Mouse (Mus musculus) liver, embryonic 14.5 days (tissue): ENCODE results near the gene Rab6b. TPM values are rescaled to one million over a fixed set of nuclear protein-coding genes. Genes with fewer than 3 reads are reported as not detected.
"Not testable (repeated sequence)": the region's sequence is repeated elsewhere in the genome, so short reads cannot be mapped to it uniquely, and the experiment has no call there.

ENCODE experiments used
- ATAC-seq: fragments of 200-750 bp; cut with Nextera tagmentation; 2 replicates; pipeline ENCODE4 v1.8.0; 2017; ENCODE audit warnings: moderate number of reproducible peaks, mild to moderate bottlenecking, moderate library complexity; ENCODE audit not compliant: insufficient read depth
- DNase-seq, 3 experiments: peaks; one replicate each; pipeline ENCODE4 v3.0.0-alpha.2; 2012 to 2013; ENCODE audit warnings: low read depth in 3 of 3, low spot score in 3 of 3
- H3K27ac ChIP-seq: fragments of 300-500 bp; sonication (generic); 2 replicates; pipeline ENCODE4 v1.5.1; 2014; ENCODE audit warnings: moderate library complexity, mild to moderate bottlenecking, control low read depth, inconsistent platforms
- H3K27me3 ChIP-seq: fragments of 300-500 bp; sonication (generic); 2 replicates; pipeline ENCODE4 v1.6.1; 2014; ENCODE audit warnings: mild to moderate bottlenecking, low read length, moderate library complexity; ENCODE audit not compliant: control insufficient read depth, insufficient read depth
- H3K36me3 ChIP-seq: fragments of 300-500 bp; sonication (generic); replicated peaks from 2 replicates; pipeline ENCODE4 v1.6.1; 2014; ENCODE audit warnings: low read depth; ENCODE audit not compliant: control insufficient read depth, insufficient read depth
- H3K4me1 ChIP-seq, 2 experiments: fragments of 200-500 bp in 1 of 2; fragments of 300-500 bp in 1 of 2; sonication (generic) in 1 of 2; replicated peaks; 2 replicates each; pipeline ENCODE4 v1.6.1; 2012 to 2014; ENCODE audit warnings: antibody characterized with exemption in 1 of 2, inconsistent platforms in 1 of 2, low read length in 1 of 2; ENCODE audit not compliant: control insufficient read depth in 2 of 2, insufficient read depth in 2 of 2
- H3K4me2 ChIP-seq: fragments of 300-500 bp; sonication (generic); 2 replicates; pipeline ENCODE4 v1.6.1; 2014; ENCODE audit warnings: low read depth, mild to moderate bottlenecking, control low read depth, moderate library complexity
- H3K4me3 ChIP-seq, 2 experiments: fragments of 200-500 bp in 1 of 2; fragments of 300-500 bp in 1 of 2; sonication (generic) in 1 of 2; 2 replicates each; pipeline ENCODE4 v1.5.1; 2012 to 2014; ENCODE audit warnings: low read depth in 2 of 2, low read length in 2 of 2, mild to moderate bottlenecking in 2 of 2, control low read depth in 1 of 2, inconsistent platforms in 1 of 2, moderate library complexity in 1 of 2; ENCODE audit not compliant: insufficient read depth in 1 of 2
- H3K9ac ChIP-seq: fragments of 300-500 bp; sonication (generic); replicated peaks from 2 replicates; pipeline ENCODE4 v1.6.1; 2014; ENCODE audit warnings: mild to moderate bottlenecking, control low read depth, moderate library complexity
- H3K9me3 ChIP-seq: fragments of 300-500 bp; sonication (generic); 2 replicates; pipeline ENCODE4 v1.6.1; 2016; ENCODE audit warnings: low read length, mixed read lengths; ENCODE audit not compliant: control insufficient read depth
- CTCF ChIP-seq: IDR thresholded peaks from 2 replicates; pipeline ENCODE4 v1.5.1; 2016; ENCODE audit warnings: antibody characterized with exemption, low read depth, control low read depth
- EP300 ChIP-seq: IDR thresholded peaks from 2 replicates; pipeline ENCODE4 v1.6.1; 2016; ENCODE audit warnings: antibody characterized with exemption, low read depth
- WGBS: fragments of 180-500 bp; shearing (Covaris S2); extraction: QIAGEN DNeasy Blood & Tissue Kit; methylation state at CpG from one replicate; pipeline ENCODE4 v1.1.7; 2014; ENCODE audit not compliant: insufficient replicate concordance; 5-methylcytosine and 5-hydroxymethylcytosine counted together
- polyA plus RNA-seq, 2 experiments: library from polyadenylated mRNA; depleted of rRNA in 1 of 2; stranded (reverse) in 1 of 2; unstranded in 1 of 2; fragments of >200 nt; fragmentation: Nextera tagmentation in 1 of 2; extraction: Ambion mirVana in 1 of 2; gene quantifications; 2 replicates each; pipeline versions ENCODE4 v1.2.1 to v1.2.3; 2012 to 2014

Rab6b gene
- polyA plus RNA-seq, 2 experiments, result 0.11 TPM; not detected in 1

DNA sequence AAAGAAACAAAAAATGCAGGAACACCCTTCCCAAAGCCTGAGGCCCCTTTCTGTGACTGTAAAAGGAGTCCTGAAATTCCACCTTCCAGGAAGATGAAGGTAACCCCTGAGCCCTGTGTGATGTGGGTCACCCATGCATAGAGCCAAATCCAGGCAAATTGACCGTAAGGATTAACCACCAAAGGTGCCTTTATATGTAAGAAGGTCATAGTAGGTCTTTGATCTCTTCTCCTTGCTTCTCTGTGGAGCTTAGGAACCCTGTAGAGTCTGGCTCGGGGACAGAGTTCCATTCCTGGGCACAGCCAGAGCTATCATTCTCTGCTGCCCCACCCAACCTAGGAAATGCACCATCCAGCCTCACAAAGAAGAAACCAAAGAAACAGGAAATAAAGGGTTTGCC is 22.9 kb upstream of the Rab6b start:
- no peak overlapping the region for H3K4me2 ChIP-seq
- H3K36me3 ChIP-seq, result no peaks in the 10 kb centered on the region
- no peak for TF ChIP-seq EP300
- TF ChIP-seq CTCF, result no peak
- no peak overlapping the region for H3K27ac ChIP-seq
- ATAC-seq (no peak), DNase-seq (no peak)
- no peak overlapping the region for H3K4me3 ChIP-seq
- H3K4me1 ChIP-seq, result peaks cover 2 to 15% of the 10 kb centered on the region in 2 experiments; a peak in 3 of 4 replicates
- no peak overlapping the region for H3K9ac ChIP-seq
- no peaks in the 10 kb centered on the region for H3K27me3 ChIP-seq
- H3K9me3 ChIP-seq, result no peaks in the 10 kb centered on the region
- WGBS, result 49% methylated on average over 2 of the region's 2 CpGs

DNA sequence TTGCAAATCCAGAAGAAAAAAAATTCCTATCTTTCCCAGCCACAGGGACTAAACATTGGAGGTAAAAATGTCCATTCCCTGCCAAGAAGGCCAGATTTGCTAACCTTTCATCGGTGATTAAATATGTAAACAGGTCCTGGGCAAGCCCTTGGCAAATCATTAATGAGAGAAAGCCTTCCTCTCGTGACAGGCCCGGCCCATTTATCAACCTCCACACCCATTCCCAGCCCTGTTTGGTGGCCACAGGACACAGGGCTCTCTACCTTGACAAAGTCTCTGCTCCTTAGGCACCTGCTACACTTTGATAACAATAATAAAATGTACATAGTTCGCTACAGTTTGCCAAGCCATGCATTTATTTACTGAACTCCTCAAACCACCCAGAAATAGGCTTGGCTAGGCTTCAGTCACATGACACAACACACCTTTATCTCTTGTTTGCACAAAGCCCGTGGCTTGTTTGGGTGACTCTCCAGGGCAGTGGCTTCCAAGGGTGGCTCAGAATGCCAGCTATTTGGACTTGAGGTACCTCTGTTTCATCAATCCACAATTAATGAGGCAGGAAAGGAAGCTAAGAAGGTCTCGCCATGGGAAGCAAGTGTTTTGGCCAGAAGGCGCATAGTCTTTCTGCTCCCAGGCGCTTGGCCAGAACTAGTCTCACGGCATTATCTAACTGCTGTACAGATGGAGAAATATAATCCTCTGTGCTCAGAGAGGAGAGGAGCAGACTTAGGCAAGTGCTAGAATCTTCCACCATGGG is 21.3 kb upstream of the Rab6b start:
- peak overlapping the region; percentile 0 for H3K4me2 ChIP-seq
- ATAC-seq (peak; percentile 64; the same call in 1 of the 2 replicates), DNase-seq (peak; percentile 17 to 23 (median 20))
- no peak overlapping the region for H3K4me3 ChIP-seq
- H3K27ac ChIP-seq, result no peak overlapping the region
- no peaks in the 10 kb centered on the region for H3K27me3 ChIP-seq
- WGBS, result 37% methylated on average over 9 of the region's 9 CpGs
- H3K9me3 ChIP-seq, result no peaks in the 10 kb centered on the region
- H3K9ac ChIP-seq, result no peak overlapping the region
- H3K4me1 ChIP-seq, result peaks cover 2 to 15% of the 10 kb centered on the region in 2 experiments; a peak in 3 of 4 replicates
- no peak for TF ChIP-seq CTCF
- no peaks in the 10 kb centered on the region for H3K36me3 ChIP-seq

DNA sequence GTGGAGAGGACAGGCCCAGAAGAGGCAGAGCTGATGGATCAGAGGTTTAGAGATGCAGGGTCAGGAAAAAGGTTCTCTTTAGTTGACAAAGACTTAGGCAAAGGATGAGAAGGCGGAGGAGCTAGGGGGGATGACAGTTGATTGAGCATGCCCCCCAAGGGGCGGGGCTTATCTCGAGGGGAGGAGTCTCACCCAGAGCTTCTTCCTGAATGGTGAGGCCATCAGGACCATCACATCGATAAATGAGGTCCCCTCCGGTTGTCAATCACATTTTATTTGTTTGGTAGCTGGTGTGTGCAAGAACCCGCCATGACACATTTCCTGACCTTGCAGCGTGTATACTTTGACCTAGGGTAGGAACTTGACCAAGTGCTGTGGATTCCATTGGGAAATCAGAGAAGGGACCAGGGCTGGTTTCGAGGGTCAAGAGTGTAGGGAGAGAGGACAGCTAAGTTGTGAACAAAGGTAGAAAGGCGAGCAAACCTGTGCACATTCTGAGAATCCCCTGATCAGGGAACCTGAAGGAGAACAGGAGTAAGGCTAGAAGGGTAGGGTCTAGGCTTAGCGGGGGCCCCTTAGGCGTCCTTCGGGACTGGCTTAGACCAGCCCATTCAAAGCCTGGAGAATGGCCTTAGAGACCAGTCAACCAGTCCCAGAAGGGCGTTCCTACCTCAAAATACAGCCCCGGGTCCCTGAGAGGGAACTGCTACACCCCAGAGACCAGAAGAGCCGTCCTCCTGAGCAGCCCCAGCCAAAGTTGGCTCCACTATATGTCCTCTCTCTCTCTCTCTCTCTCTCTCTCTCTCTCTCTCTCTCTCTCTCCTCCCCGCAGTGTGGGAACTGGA is 20.3 kb upstream of the Rab6b start:
- no peak overlapping the region for H3K27ac ChIP-seq

DNA sequence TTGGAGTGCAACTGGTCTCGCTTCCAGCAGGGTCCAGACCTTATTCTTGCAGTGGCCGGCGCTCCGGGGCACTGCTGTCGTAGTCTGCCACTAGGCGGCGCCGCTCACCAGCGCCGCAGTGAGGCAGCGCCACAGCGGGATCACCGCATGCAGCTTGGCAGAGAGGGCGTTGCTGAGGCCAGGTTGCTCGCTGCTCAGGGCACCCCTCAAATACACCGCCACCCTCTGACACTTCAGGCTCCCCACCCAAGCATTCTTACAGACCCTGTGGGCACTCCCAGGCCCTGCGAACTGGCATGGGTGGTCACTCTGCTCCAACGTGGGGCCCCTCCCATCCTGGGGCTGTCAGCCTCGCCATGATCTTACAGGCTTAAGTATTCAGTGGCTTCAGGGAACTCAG is 19.3 kb upstream of the Rab6b start:
- ATAC-seq, result peak; percentile 72; the same call in 1 of the 2 replicates
- Histone ChIP-seq H3K27ac (no peak overlapping the region), H3K4me2 (peak overlapping the region; percentile 63), H3K4me1 (peaks cover 2 to 15% of the 10 kb centered on the region in 2 experiments; a peak in 3 of 4 replicates), H3K9ac (no peak overlapping the region), H3K4me3 (peak overlapping the region; percentile 20 to 31; a peak in 3 of 4 replicates), H3K36me3 (no peaks in the 10 kb centered on the region), H3K27me3 (no peaks in the 10 kb centered on the region), H3K9me3 (no peaks in the 10 kb centered on the region)
- TF ChIP-seq CTCF (peak; percentile 96), EP300 (no peak)
- peak; percentile 10 to 35 (median 30) for DNase-seq
- WGBS, result under 1% methylated on average over 19 of the region's 19 CpGs

More for the DNA sequence above, 20.3 kb upstream of the Rab6b start:
- H3K4me2 ChIP-seq, result no peak overlapping the region
- no peaks in the 10 kb centered on the region for H3K36me3 ChIP-seq
- peaks cover 2 to 15% of the 10 kb centered on the region in 2 experiments; a peak in 3 of 4 replicates for H3K4me1 ChIP-seq
- DNase-seq (no peak), ATAC-seq (no peak)
- no peak overlapping the region for H3K4me3 ChIP-seq
- no peaks in the 10 kb centered on the region for H3K27me3 ChIP-seq
- no peak overlapping the region for H3K9ac ChIP-seq
- TF ChIP-seq CTCF (no peak), EP300 (no peak)
- H3K9me3 ChIP-seq, result no peaks in the 10 kb centered on the region
- 53% methylated on average over 16 of the region's 16 CpGs for WGBS

DNA sequence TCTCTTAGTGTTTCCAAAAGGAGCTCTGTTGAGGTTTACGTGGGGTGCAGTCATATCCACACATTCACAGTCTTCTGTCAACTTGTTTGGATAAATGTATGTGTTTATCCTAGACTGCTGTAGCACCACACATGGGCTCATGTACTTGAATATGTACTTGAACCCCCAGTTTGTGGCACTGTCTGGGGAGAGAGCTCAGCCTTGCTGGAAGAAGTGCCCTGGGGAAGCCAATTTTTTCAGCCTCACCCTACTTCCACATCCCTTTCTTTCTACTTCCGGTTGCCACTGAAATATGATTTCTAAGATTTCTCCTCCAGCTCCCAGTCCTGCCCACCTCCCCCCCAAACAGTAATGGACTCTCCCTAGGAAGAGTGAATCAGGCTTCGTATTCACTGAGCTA is 17.9 kb upstream of the Rab6b start:
- TF ChIP-seq CTCF (no peak), EP300 (no peak)
- no peak overlapping the region for H3K9ac ChIP-seq
- no peaks in the 10 kb centered on the region for H3K36me3 ChIP-seq
- DNase-seq (no peak), ATAC-seq (no peak)
- H3K27me3 ChIP-seq, result no peaks in the 10 kb centered on the region
- H3K4me1 ChIP-seq, result peaks cover 2 to 15% of the 10 kb centered on the region in 2 experiments; a peak in 3 of 4 replicates
- no peak overlapping the region for H3K4me3 ChIP-seq
- H3K9me3 ChIP-seq, result no peaks in the 10 kb centered on the region
- no peak overlapping the region for H3K27ac ChIP-seq
- H3K4me2 ChIP-seq, result no peak overlapping the region
- WGBS, result 68% methylated on average over 3 of the region's 3 CpGs

DNA sequence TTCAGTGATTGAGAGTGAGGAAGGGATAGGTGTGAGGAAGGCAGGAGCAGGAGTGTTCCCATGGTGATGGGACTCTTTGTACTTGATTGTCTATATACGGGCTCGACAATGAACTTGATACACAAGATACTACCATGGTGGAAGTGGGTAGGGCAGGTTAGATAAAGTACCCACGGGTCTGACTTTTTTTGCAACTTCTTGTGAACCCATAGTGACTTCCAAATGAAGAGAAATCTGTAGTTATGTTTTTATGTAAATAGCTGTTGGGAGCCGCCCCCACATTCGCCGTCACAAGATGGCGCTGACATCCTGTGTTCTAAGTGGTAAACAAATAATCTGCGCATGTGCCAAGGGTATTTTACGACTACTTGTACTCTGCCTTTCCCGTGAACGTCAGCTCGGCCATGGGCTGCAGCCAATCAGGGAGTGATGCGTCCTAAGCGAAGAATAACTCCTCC is 3.2 kb upstream of the Rab6b start:
- WGBS, result 23% methylated on average over 8 of the region's 14 CpGs
- H3K4me1 ChIP-seq, H3K9me3 ChIP-seq, H3K9ac ChIP-seq, H3K36me3 ChIP-seq, H3K27ac ChIP-seq: not testable (repeated sequence)
- peak overlapping the region; percentile 59 for H3K4me2 ChIP-seq
- ATAC-seq (peak; percentile 69; the same call in 1 of the 2 replicates), DNase-seq (peak in 1 of 3 experiments; percentile 28)
- H3K4me3 ChIP-seq, result peak overlapping the region; percentile 40 to 47
- H3K27me3 ChIP-seq, result peaks cover 38% of the 10 kb centered on the region
